Mouse (Mus musculus): ENCODE data around the gene Lrrc31. TPM values are rescaled to one million over a fixed set of nuclear protein-coding genes. Genes with fewer than 3 reads are reported as not detected.

Lrrc31 gene
- polyA plus RNA-seq, 1 experiment from 2014 or later, result not detected

DNA sequence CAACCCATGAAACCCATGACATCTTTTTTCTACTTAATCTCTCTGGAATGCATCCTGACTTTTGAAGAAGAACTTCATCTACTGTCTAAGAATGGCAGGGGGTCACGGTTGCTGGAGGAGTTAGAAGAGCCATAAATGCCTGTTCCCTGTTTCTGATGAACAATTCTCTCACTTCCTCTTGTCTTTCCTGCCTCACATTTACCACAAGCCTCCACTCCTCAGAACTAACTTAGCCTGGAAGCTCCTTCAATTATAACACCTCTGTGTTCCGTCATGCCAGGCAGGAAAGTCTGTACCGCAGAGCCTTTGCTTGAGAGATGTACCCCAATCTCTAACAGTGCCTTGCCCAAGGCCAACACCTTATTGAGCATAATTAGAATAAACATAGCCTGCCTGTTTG lies 19.0 kb upstream of the Lrrc31 start:
- H3K4me1 ChIP-seq (ENCODE audit: insufficient read depth), result no peaks in the 10 kb centered on the region
- no peak overlapping the region for H3K4me3 ChIP-seq (ENCODE audit: low read depth, low read length)
- H3K4me2 ChIP-seq, result no peak overlapping the region
- no peak overlapping the region for H3K27ac ChIP-seq (ENCODE audit: low read depth)
- no peaks in the 10 kb centered on the region for H3K9me3 ChIP-seq (ENCODE audit: low read depth, low read length)
- H3K9ac ChIP-seq, result no peak overlapping the region
- DNase-seq (no peak), ATAC-seq (ENCODE audit: insufficient read depth) (no peak)
- no peaks in the 10 kb centered on the region for H3K36me3 ChIP-seq (ENCODE audit: insufficient read depth)
- WGBS, result 85% methylated on average over 3 of the region's 3 CpGs
- H3K27me3 ChIP-seq (ENCODE audit: insufficient read depth, low read length), result no peaks in the 10 kb centered on the region
- TF ChIP-seq CTCF (IDR thresholded peaks at IDR 0.05; ENCODE audit: low read depth), result no peak

GRCm38 (mm10) chr3:30713334-30713733 lies 13.7 kb upstream of the Lrrc31 start:
- DNase-seq (no peak), ATAC-seq (ENCODE audit: insufficient read depth) (no peak)
- Histone ChIP-seq H3K4me2 (no peak overlapping the region), H3K9ac (no peak overlapping the region), H3K9me3 (ENCODE audit: low read depth, low read length) (no peaks in the 10 kb centered on the region), H3K4me3 (ENCODE audit: low read depth, low read length) (no peak overlapping the region), H3K27me3 (ENCODE audit: insufficient read depth, low read length) (no peaks in the 10 kb centered on the region), H3K27ac (ENCODE audit: low read depth) (no peak overlapping the region), H3K4me1 (ENCODE audit: insufficient read depth) (no peaks in the 10 kb centered on the region), H3K36me3 (ENCODE audit: insufficient read depth) (no peaks in the 10 kb centered on the region)
- no peak for TF ChIP-seq CTCF (IDR thresholded peaks at IDR 0.05; ENCODE audit: low read depth)
- WGBS, result 82% methylated on average over 1 of the region's 1 CpGs

GRCm38 (mm10) chr3:30710191-30710590 lies 10.5 kb upstream of the Lrrc31 start:
- WGBS, result 78% methylated on average over 6 of the region's 6 CpGs
- no peak for TF ChIP-seq CTCF (IDR thresholded peaks at IDR 0.05; ENCODE audit: low read depth)
- no peaks in the 10 kb centered on the region for H3K27me3 ChIP-seq (ENCODE audit: insufficient read depth, low read length)
- no peak overlapping the region for H3K9ac ChIP-seq
- no peak overlapping the region for H3K27ac ChIP-seq (ENCODE audit: low read depth)
- ATAC-seq (ENCODE audit: insufficient read depth) (no peak), DNase-seq (no peak)
- no peak overlapping the region for H3K4me2 ChIP-seq
- H3K9me3 ChIP-seq (ENCODE audit: low read depth, low read length), result no peaks in the 10 kb centered on the region
- H3K4me1 ChIP-seq (ENCODE audit: insufficient read depth), result no peaks in the 10 kb centered on the region
- no peaks in the 10 kb centered on the region for H3K36me3 ChIP-seq (ENCODE audit: insufficient read depth)
- no peak overlapping the region for H3K4me3 ChIP-seq (ENCODE audit: low read depth, low read length)

- no peak overlapping the region for H3K4me3 ChIP-seq (ENCODE audit: low read depth, low read length)
- WGBS, result 66% methylated on average over 4 of the region's 4 CpGs
- H3K9me3 ChIP-seq (ENCODE audit: low read depth, low read length), result no peaks in the 10 kb centered on the region
- H3K4me1 ChIP-seq (ENCODE audit: insufficient read depth), result no peaks in the 10 kb centered on the region
- ATAC-seq (ENCODE audit: insufficient read depth), result no peak
- H3K27me3 ChIP-seq (ENCODE audit: insufficient read depth, low read length), result no peaks in the 10 kb centered on the region
- H3K4me2 ChIP-seq, result no peak overlapping the region
- H3K9ac ChIP-seq, result no peak overlapping the region
- DNase-seq, result no peak
- no peaks in the 10 kb centered on the region for H3K36me3 ChIP-seq (ENCODE audit: insufficient read depth)
- no peak overlapping the region for H3K27ac ChIP-seq (ENCODE audit: low read depth)
- no peak for TF ChIP-seq CTCF (IDR thresholded peaks at IDR 0.05; ENCODE audit: low read depth)
Measured at GRCm38 (mm10) chr3:30706614-30707276, 7.1 kb upstream of the Lrrc31 start.

- Histone ChIP-seq H3K36me3 (ENCODE audit: insufficient read depth) (no peaks in the 10 kb centered on the region), H3K9me3 (ENCODE audit: low read depth, low read length) (no peaks in the 10 kb centered on the region), H3K4me2 (no peak overlapping the region), H3K4me3 (ENCODE audit: low read depth, low read length) (no peak overlapping the region), H3K9ac (no peak overlapping the region), H3K4me1 (ENCODE audit: insufficient read depth) (no peaks in the 10 kb centered on the region), H3K27me3 (ENCODE audit: insufficient read depth, low read length) (no peaks in the 10 kb centered on the region), H3K27ac (ENCODE audit: low read depth) (no peak overlapping the region)
- 85% methylated on average over 3 of the region's 3 CpGs for WGBS
- TF ChIP-seq CTCF (IDR thresholded peaks at IDR 0.05; ENCODE audit: low read depth), result no peak
- no peak for ATAC-seq (ENCODE audit: insufficient read depth)
- no peak for DNase-seq
Measured at GRCm38 (mm10) chr3:30705977-30706376, 6.3 kb upstream of the Lrrc31 start.

GRCm38 (mm10) chr3:30697891-30698290 lies 1.8 kb downstream of the Lrrc31 start:
- H3K9me3 ChIP-seq (ENCODE audit: low read depth, low read length), result no peaks in the 10 kb centered on the region
- no peak overlapping the region for H3K4me2 ChIP-seq
- H3K9ac ChIP-seq, result no peak overlapping the region
- H3K36me3 ChIP-seq (ENCODE audit: insufficient read depth), result no peaks in the 10 kb centered on the region
- DNase-seq (no peak), ATAC-seq (ENCODE audit: insufficient read depth) (no peak)
- H3K4me3 ChIP-seq (ENCODE audit: low read depth, low read length), result no peak overlapping the region
- TF ChIP-seq CTCF (IDR thresholded peaks at IDR 0.05; ENCODE audit: low read depth), result no peak
- no peak overlapping the region for H3K27ac ChIP-seq (ENCODE audit: low read depth)
- 40% methylated on average over 4 of the region's 4 CpGs for WGBS
- no peaks in the 10 kb centered on the region for H3K27me3 ChIP-seq (ENCODE audit: insufficient read depth, low read length)
- no peaks in the 10 kb centered on the region for H3K4me1 ChIP-seq (ENCODE audit: insufficient read depth)

DNA sequence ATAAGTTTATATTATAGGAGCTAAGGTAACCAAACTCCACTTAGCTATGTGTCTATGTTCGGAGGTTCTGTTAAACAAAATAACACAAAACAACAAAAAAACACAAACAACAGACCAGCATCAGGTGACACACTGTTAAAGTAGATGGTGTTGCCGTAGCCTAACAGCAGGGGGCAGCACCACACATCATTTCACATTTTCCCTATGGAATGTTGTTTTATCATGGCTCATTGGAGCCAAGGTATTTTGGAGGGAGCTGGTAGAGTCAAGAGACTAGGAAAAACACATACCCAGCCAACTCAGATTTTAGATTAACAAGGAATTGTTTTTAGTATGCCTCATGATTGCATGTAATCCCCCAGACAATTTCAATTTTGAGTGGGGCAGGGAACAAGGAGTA lies 3.3 kb downstream of the Lrrc31 start:
- Histone ChIP-seq H3K27me3 (ENCODE audit: insufficient read depth, low read length) (no peaks in the 10 kb centered on the region), H3K9me3 (ENCODE audit: low read depth, low read length) (no peaks in the 10 kb centered on the region), H3K4me3 (ENCODE audit: low read depth, low read length) (no peak overlapping the region), H3K36me3 (ENCODE audit: insufficient read depth) (no peaks in the 10 kb centered on the region), H3K4me2 (no peak overlapping the region), H3K4me1 (ENCODE audit: insufficient read depth) (no peaks in the 10 kb centered on the region), H3K27ac (ENCODE audit: low read depth) (no peak overlapping the region), H3K9ac (no peak overlapping the region)
- peak; percentile 88 for TF ChIP-seq CTCF (IDR thresholded peaks at IDR 0.05; ENCODE audit: low read depth)
- DNase-seq (peak; percentile 83), ATAC-seq (ENCODE audit: insufficient read depth) (peak; percentile 44; the same call in 1 of the 2 replicates)
- 12% methylated on average over 2 of the region's 2 CpGs for WGBS

Data from lung, embryonic 14.5 days (tissue).